Mouse (Mus musculus) small intestine, adult 2 months (tissue): ENCODE measurements around the gene Bcas3. TPM values are rescaled to one million over a fixed set of nuclear protein-coding genes. Genes with fewer than 3 reads are reported as not detected.
"Not testable (repeated sequence)": the region's sequence is repeated elsewhere in the genome, so short reads cannot be mapped to it uniquely, and the experiment has no call there.

Source experiments
- H3K27ac ChIP-seq: fragments of 200-500 bp; 2 replicates; pipeline ENCODE4 v1.5.1; 2012; ENCODE audit warnings: low read depth, low read length, control low read depth, inconsistent platforms; ENCODE audit not compliant: insufficient read depth
- H3K27me3 ChIP-seq: fragments of 200-500 bp; 2 replicates; pipeline ENCODE4 v1.6.1; 2012; ENCODE audit warnings: mild to moderate bottlenecking, moderate library complexity, low read length, inconsistent platforms; ENCODE audit not compliant: control insufficient read depth, insufficient read depth
- H3K36me3 ChIP-seq: fragments of 200-500 bp; 2 replicates; pipeline ENCODE4 v1.6.1; 2012; ENCODE audit warnings: mild to moderate bottlenecking, low read length, control low read depth, inconsistent platforms; ENCODE audit not compliant: control insufficient read depth, insufficient read depth
- H3K4me1 ChIP-seq: fragments of 200-500 bp; 2 replicates; pipeline ENCODE4 v1.6.1; 2012; ENCODE audit warnings: low read length, inconsistent platforms, mixed read lengths; ENCODE audit not compliant: control insufficient read depth, insufficient read depth, insufficient read length
- H3K4me3 ChIP-seq: fragments of 200-500 bp; 2 replicates; pipeline ENCODE4 v1.5.1; 2012; ENCODE audit warnings: low read depth, mild to moderate bottlenecking, control low read depth, inconsistent platforms, low read length, moderate library complexity
- CTCF ChIP-seq: fragments of 200-500 bp; IDR thresholded peaks from 2 replicates; pipeline ENCODE4 v1.5.1; 2012; ENCODE audit warnings: low read depth, mild to moderate bottlenecking, control low read depth, inconsistent platforms, low read length, moderate library complexity, mixed read lengths; ENCODE audit not compliant: insufficient replicate concordance, insufficient read length; ENCODE audit errors: extremely low read depth
- POLR2A ChIP-seq: fragments of 200-500 bp; IDR thresholded peaks from 2 replicates; pipeline ENCODE4 v1.6.1; 2012; ENCODE audit warnings: low read depth, mild to moderate bottlenecking, control low read depth, inconsistent platforms, low read length, moderate library complexity
- WGBS: fragments of 180-500 bp; shearing (Covaris S2); methylation state at CpG from one replicate; pipeline ENCODE4 v1.1.7; 2018; 5-methylcytosine and 5-hydroxymethylcytosine counted together
- polyA plus RNA-seq: library from polyadenylated mRNA; depleted of rRNA; stranded (reverse); fragments of >200 nt; gene quantifications from 2 replicates; pipeline ENCODE4 v1.2.3, GENCODE M21; 2012

The Bcas3 gene
- polyA plus RNA-seq, 1 experiment, result 32.1 TPM

DNA sequence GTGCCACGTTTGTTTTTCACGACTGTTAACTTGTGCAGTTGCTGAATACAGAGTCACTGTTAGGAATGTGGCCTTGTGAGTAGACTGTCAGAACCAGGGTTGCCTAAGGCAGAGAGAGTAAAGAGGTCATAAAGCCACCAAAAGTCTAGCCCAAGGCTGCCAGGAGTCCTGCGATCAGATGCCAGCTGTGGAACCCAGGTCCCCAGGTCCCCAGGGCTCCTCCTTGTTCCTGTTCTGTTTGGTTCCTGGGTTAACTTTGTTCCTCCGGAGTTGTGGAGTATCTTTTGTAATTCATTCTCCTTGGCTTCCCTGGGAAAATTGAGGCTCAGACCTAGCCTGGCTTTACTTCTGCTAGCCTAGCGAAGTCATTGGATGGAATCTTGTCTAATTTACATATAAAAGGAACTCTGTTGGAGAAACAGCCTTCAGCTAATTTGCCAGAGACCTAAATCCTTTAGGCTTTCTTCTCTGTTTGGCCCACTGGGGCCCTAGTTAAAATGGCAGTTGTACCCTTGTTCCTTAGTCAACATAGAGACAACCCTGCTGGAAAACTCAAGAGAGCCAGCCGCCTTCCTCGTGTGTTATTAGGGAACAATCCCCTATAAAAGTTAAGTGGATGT is 361.5 kb downstream of the Bcas3 start:
- 74% methylated on average over 7 of the region's 7 CpGs for WGBS
- no peaks in the 10 kb centered on the region for H3K27me3 ChIP-seq

GRCm38 (mm10) chr11:85716730-85717129 is 363.8 kb downstream of the Bcas3 start:
- not testable (repeated sequence) for H3K4me1 ChIP-seq, H3K4me3 ChIP-seq, H3K36me3 ChIP-seq, H3K27me3 ChIP-seq, H3K27ac ChIP-seq
- 95% methylated on average over 2 of the region's 2 CpGs for WGBS

More for the DNA sequence above, 361.5 kb downstream of the Bcas3 start:
- Histone ChIP-seq H3K4me1 (peaks cover 2% of the 10 kb centered on the region; the same call in 1 of the 2 replicates), H3K27ac (no peak overlapping the region), H3K36me3 (no peaks in the 10 kb centered on the region), H3K4me3 (no peak overlapping the region)
- TF ChIP-seq POLR2A (no peak), CTCF (no peak)

DNA sequence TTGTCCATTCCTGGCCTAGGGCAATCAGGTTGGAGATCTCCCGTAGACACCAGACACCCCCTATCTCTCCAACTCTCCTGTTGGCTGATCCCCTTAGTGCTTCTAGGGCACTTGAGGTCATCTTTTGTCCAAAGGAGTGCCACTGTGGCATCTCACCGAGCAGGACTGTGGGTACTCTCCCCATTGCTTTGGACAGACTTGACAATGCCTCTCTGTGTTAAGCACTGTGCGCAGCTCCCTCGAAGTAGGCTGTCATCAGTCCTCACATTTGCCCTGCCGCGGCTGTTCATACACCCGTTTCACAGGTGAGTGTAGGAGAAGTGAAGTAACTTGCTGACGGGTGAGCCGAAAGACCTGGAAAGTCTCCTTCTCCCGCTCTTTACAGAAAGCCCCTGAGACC is 366.1 kb downstream of the Bcas3 start:
- TF ChIP-seq CTCF (no peak), POLR2A (no peak)
- Histone ChIP-seq H3K27ac (no peak overlapping the region), H3K27me3 (no peaks in the 10 kb centered on the region), H3K4me3 (no peak overlapping the region), H3K4me1 (no peaks in the 10 kb centered on the region; the same call in 1 of the 2 replicates), H3K36me3 (no peaks in the 10 kb centered on the region)
- 92% methylated on average over 10 of the region's 10 CpGs for WGBS

GRCm38 (mm10) chr11:85719766-85720165 is 366.8 kb downstream of the Bcas3 start:
- no peaks in the 10 kb centered on the region for H3K36me3 ChIP-seq
- H3K27ac ChIP-seq, result no peak overlapping the region
- H3K27me3 ChIP-seq, result no peaks in the 10 kb centered on the region
- TF ChIP-seq CTCF (no peak), POLR2A (no peak)
- no peak overlapping the region for H3K4me3 ChIP-seq
- 56% methylated on average over 7 of the region's 7 CpGs for WGBS
- H3K4me1 ChIP-seq, result no peaks in the 10 kb centered on the region; the same call in 1 of the 2 replicates

DNA sequence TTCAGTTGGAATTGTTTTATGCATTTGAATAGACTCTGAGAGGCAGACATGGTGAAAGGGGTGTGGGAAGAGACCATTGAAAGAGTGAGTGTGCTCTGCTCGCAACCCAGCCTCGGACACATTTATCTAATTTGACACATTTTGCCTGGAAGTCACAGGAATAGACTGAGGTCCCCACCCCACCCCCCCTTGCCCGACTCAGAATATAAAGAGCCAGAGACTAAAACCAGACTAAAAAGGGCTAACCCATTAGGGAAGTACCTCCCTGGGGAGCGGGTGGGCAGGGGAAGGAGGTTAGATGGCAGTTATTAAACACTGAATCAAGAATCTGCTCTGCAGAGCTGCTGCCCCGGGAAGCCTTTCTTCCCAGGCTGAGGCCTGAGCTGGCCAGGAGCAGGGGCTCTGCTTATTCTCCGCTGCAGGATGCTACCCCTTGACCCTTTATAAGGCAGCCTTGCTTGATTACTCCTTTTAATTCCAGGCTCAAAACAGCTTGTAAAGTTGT is 367.4 kb downstream of the Bcas3 start:
- Histone ChIP-seq H3K4me3 (no peak overlapping the region), H3K27ac (no peak overlapping the region), H3K36me3 (no peaks in the 10 kb centered on the region), H3K4me1 (no peaks in the 10 kb centered on the region; the same call in 1 of the 2 replicates), H3K27me3 (no peaks in the 10 kb centered on the region)
- TF ChIP-seq POLR2A, result no peak
- TF ChIP-seq CTCF, result no peak
- 61% methylated on average over 6 of the region's 6 CpGs for WGBS

DNA sequence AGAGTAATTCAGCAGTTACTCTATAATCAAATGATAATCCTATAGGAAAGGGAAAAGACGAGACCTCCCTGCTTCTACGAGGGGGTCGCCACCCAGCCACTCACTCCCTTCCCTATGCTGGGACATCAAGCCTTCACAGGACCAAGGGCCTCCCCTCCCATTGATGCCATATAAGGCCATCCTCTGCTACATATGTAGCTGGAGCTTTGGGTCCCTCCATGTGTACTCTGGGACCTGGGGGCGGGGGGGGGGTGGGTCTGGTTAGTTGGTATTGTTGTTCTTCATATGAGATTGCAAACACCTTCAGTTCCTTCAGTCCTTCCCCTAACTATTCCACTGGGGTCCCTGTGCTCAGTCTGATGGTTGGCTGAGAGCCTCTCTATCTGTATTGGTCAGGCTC is 369.0 kb downstream of the Bcas3 start:
- WGBS, result 88% methylated on average over 4 of the region's 4 CpGs
- no peak overlapping the region for H3K27ac ChIP-seq
- H3K4me1 ChIP-seq, result no peaks in the 10 kb centered on the region; the same call in 1 of the 2 replicates
- H3K4me3 ChIP-seq, result no peak overlapping the region
- no peaks in the 10 kb centered on the region for H3K36me3 ChIP-seq
- TF ChIP-seq POLR2A (no peak), CTCF (no peak)
- no peaks in the 10 kb centered on the region for H3K27me3 ChIP-seq

GRCm38 (mm10) chr11:85724159-85724558 is 371.2 kb downstream of the Bcas3 start:
- Histone ChIP-seq H3K27me3 (no peaks in the 10 kb centered on the region), H3K36me3 (no peaks in the 10 kb centered on the region), H3K4me3 (no peak overlapping the region), H3K27ac (no peak overlapping the region), H3K4me1 (no peaks in the 10 kb centered on the region; the same call in 1 of the 2 replicates)
- TF ChIP-seq POLR2A (no peak), CTCF (no peak)
- WGBS, result 75% methylated on average over 6 of the region's 6 CpGs
